Mouse (Mus musculus): ENCODE measurements around the gene Aim2. TPM values are rescaled to one million over a fixed set of nuclear protein-coding genes. Genes with fewer than 3 reads are reported as not detected.

Aim2 gene
- polyA plus RNA-seq, 1 experiment = 1.8 TPM

Other genes with a start within 250 kb of the Aim2 start
- gene Olfr1408, start 213.5 kb upstream of the Aim2 start, polyA plus RNA-seq (2012; rRNA removed) = not detected in 2 replicates
- gene Olfr1406, start 160.2 kb upstream of the Aim2 start, polyA plus RNA-seq (2012; rRNA removed) = not detected in 2 replicates
- gene Olfr218, start 153.1 kb upstream of the Aim2 start, polyA plus RNA-seq (2012; rRNA removed) = not detected in 2 replicates
- not detected in 2 replicates for gene Olfr1404, start 138.5 kb upstream of the Aim2 start, polyA plus RNA-seq (2012; rRNA removed)
- gene Fcer1a, start 123.7 kb upstream of the Aim2 start, polyA plus RNA-seq (2012; rRNA removed) = not detected in 2 replicates
- gene Olfr418, start 84.9 kb upstream of the Aim2 start, polyA plus RNA-seq (2012; rRNA removed) = not detected in 2 replicates
- gene Mptx2, start 73.1 kb upstream of the Aim2 start, polyA plus RNA-seq (2012; rRNA removed) = not detected in 2 replicates
- gene Ackr1, start 17.1 kb upstream of the Aim2 start, polyA plus RNA-seq (2012; rRNA removed) = 0.87 and 2.0 TPM in 2 replicates
- gene Cadm3, start 16.8 kb downstream of the Aim2 start, polyA plus RNA-seq (2012; rRNA removed) = 1.8 and 2.4 TPM in 2 replicates
- 1.5 and 4.9 TPM in 2 replicates for gene Ifi206, start 140.2 kb downstream of the Aim2 start, polyA plus RNA-seq (2012; rRNA removed)
- 0.52 TPM in 1 of 2 replicates, not detected in the other for gene Ifi214, start 185.1 kb downstream of the Aim2 start, polyA plus RNA-seq (2012; rRNA removed)
- 2.3 and 6.4 TPM in 2 replicates for gene Ifi213, start 248.4 kb downstream of the Aim2 start, polyA plus RNA-seq (2012; rRNA removed)